Mouse (Mus musculus) spleen, postnatal 14 days (tissue): ENCODE data around the gene Bap1.

Source experiments
- DNase-seq, 2 experiments: peaks; one replicate each; pipeline ENCODE4 v3.0.0; 2021 to 2022; ENCODE audit warnings: low spot score in 2 of 2

Bap1 gene

GRCm38 (mm10) chr14:31251084-31251604, at the start of gene Bap1, which contains the start of gene Phf7:
Bap1 (plus strand) TSS chr14:31251450.
Phf7 (minus strand) TSS chr14:31251317.
- DNase-seq: peak; percentile 93 to 98

GRCm38 (mm10) chr14:31204844-31205243, 46.4 kb upstream of the Bap1 start:
- DNase-seq: no peak

- no peak for DNase-seq
These were observed 46.0 kb upstream of the Bap1 start for GRCm38 (mm10) chr14:31205244-31205561.

GRCm38 (mm10) chr14:31205562-31206467, 45.4 kb upstream of the Bap1 start:
- DNase-seq: no peak

GRCm38 (mm10) chr14:31206472-31206981, 44.7 kb upstream of the Bap1 start:
- DNase-seq: peak; percentile 87 to 90

- DNase-seq: no peak
These were observed 44.0 kb upstream of the Bap1 start for GRCm38 (mm10) chr14:31207070-31207830.

GRCm38 (mm10) chr14:31208084-31208483, 43.2 kb upstream of the Bap1 start, which contains the start of gene Tnnc1:
Tnnc1 (plus strand) TSS chr14:31208312.
- DNase-seq: no peak

GRCm38 (mm10) chr14:31209133-31209557, 42.1 kb upstream of the Bap1 start:
- DNase-seq: no peak

GRCm38 (mm10) chr14:31211854-31212253, 39.4 kb upstream of the Bap1 start:
- no peak for DNase-seq

GRCm38 (mm10) chr14:31212499-31212898, 38.8 kb upstream of the Bap1 start:
- no peak for DNase-seq

- no peak for DNase-seq
These were observed 37.4 kb upstream of the Bap1 start for GRCm38 (mm10) chr14:31213868-31214267.

GRCm38 (mm10) chr14:31214684-31215083, 36.6 kb upstream of the Bap1 start:
- DNase-seq: no peak

- peak in 1 of 2 experiments; percentile 61 for DNase-seq
These were observed 35.9 kb upstream of the Bap1 start for GRCm38 (mm10) chr14:31215157-31216002.

GRCm38 (mm10) chr14:31216846-31217245, 34.4 kb upstream of the Bap1 start, which contains the start of gene Nisch:
Nisch (minus strand) TSS chr14:31216946.
- DNase-seq: no peak

- peak in 1 of 2 experiments; percentile 49 for DNase-seq
These were observed 33.6 kb upstream of the Bap1 start, which contains the start of gene Sema3g for GRCm38 (mm10) chr14:31217666-31218065. Sema3g (plus strand) TSS chr14:31217860.

GRCm38 (mm10) chr14:31226978-31227377, 24.3 kb upstream of the Bap1 start:
- no peak for DNase-seq

GRCm38 (mm10) chr14:31228234-31228633, 23.0 kb upstream of the Bap1 start:
- no peak for DNase-seq

GRCm38 (mm10) chr14:31230442-31230841, 20.8 kb upstream of the Bap1 start:
- no peak for DNase-seq

- DNase-seq: no peak
These were observed 18.7 kb upstream of the Bap1 start for GRCm38 (mm10) chr14:31232404-31233069.
